Mouse (Mus musculus) kidney, postnatal 36 days (tissue): ENCODE measurements at regions not wholly inside any gene's neighbourhood (a gene's known extent, or its start where the extent isn't known, plus 50 kb on each side); places are given as distances from the start of the nearest gene placed in this dataset.
"Not testable (repeated sequence)": the region's sequence is repeated elsewhere in the genome, so short reads cannot be mapped to it uniquely, and the experiment has no call there.

Experiments used
- DNase-seq, 2 experiments: peaks; one replicate each; pipeline ENCODE4 v3.0.0; 2021 to 2022; ENCODE audit warnings: mixed read lengths in 2 of 2

DNA sequence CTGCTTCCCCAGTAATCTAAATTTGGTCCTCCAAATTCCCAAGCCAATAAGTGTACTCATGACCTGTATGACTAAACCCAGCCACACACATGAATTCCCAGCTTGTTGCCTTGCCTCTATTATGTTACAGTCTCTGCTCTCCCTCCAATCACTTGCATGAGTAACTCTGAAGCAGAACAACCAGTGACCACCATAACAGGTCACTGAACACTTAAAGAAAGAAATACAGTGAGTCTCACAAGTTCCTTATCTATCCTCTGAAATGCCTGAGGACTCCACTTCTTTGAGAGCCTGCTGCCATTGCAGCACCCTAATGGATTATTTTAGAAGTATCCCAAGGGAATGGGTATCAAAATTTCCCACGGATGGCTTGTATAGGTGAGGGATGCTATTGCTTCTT, 909.7 kb downstream of the Sorcs3 start:
- no peak for DNase-seq

DNA sequence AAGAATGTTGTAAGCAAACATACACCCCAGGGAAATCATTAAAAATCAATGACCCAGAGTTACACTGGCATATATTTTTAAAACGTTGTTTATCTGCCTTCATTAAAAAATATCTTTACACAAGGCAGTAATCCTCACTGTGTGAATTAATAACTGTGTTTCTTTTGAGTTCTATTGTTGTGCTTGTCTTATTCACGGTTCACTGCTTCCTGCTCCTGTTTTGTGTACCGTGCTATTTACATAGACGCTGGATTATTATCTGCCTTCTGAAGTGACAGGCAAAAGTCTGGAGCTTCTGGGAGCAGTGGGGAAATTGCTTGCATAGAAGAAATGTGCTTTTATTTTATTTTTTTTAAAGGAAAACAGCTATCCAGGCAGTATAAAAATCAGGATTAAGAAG, 925.8 kb downstream of the Sorcs3 start:
- no peak for DNase-seq

DNA sequence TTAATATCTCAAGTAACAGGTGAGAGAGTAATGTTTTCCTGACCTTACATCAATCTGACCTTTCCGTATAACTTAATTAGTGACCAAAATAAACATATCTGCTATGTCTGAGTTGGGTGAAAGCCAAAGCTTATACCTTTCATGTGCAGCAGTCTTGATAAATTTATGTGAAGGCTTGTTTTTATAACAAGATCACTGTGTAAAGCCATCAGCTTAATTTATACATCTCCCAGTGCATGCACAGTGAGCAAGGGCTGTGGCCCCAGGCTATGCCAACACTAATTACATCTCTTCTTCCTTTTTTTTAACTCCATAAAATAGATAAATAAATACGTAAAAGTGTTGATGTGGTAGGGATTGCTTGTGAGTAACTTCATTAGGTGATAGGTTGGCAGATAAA, 966.3 kb downstream of the Sorcs3 start:
- no peak for DNase-seq

- no peak for DNase-seq
Measured at GRCm38 (mm10) chr19:49207971-49208370, 1002.1 kb downstream of the Sorcs3 start.

DNA sequence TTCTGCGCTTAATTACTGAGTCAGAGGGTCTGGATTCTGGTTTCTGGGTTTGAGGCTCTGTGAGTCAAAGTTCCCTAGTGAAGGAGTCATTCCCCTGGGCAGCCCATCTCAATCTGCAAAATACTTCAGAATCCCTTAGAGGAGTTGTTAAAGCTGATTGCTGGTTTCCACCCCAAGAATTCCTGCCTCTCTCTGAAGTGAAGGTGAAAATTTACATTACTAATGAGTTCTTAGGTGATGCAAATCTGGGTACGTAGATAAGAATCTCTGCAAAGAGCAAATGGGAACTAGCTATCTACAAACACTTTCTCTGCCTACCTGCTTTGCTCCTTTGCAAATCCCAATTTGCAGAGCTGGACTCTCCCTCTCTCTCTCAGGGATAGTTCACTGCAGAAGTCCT, 1036.8 kb downstream of the Sorcs3 start:
- no peak for DNase-seq

DNA sequence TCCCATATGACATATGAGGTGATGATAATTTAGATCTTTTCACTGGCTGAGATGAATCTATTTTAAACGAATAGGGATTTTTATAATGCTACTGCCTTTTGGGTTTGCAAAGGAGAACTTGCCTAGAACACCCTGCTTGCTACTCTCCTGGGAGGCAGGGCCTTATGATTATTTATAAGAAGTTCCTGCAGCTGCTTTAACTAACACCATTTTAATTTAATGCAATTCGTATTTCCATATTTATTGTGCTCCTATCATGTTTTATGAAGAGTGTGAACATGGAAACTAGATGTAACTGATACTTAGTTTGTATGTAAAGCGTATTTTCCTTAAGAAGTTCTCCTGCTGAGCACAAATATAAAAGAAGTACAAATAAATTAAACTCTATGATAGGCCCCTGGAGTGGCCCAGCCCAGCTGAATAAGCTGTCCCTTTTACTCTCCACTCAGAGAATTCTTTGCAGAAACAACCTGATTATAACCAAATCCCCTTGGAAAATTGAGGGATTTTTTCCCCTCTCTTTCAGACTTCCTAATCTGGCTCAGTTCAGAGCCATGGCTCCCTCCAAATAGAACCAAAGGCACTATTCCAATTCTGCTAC, 1039.4 kb downstream of the Sorcs3 start:
- no peak for DNase-seq

DNA sequence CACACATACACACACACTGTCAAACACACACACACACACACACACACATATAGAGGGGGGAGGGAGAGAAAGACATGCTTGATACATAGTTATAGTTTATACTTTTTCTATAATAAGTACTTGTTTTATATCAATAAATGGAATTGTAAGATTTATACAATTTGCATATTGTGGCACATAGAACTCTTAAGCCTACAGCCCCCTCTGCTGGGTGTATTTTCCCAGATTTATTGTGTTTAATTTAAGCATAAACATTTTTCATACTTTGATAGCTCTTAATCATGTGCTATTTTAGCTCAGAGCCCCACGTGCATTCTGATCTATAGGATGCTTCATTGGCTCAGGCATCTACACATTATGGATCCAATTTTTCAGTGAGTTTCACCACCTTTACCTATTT, 1058.8 kb downstream of the Sorcs3 start:
- peak in 1 of 2 experiments; percentile 47 for DNase-seq

GRCm38 (mm10) chr19:49267864-49268480, 1062.1 kb downstream of the Sorcs3 start:
- DNase-seq: no peak

- DNase-seq: no peak
Measured at GRCm38 (mm10) chr19:49282626-49283261, 1076.9 kb downstream of the Sorcs3 start.

GRCm38 (mm10) chr19:49294980-49295379, 1089.2 kb downstream of the Sorcs3 start:
- DNase-seq: no peak

DNA sequence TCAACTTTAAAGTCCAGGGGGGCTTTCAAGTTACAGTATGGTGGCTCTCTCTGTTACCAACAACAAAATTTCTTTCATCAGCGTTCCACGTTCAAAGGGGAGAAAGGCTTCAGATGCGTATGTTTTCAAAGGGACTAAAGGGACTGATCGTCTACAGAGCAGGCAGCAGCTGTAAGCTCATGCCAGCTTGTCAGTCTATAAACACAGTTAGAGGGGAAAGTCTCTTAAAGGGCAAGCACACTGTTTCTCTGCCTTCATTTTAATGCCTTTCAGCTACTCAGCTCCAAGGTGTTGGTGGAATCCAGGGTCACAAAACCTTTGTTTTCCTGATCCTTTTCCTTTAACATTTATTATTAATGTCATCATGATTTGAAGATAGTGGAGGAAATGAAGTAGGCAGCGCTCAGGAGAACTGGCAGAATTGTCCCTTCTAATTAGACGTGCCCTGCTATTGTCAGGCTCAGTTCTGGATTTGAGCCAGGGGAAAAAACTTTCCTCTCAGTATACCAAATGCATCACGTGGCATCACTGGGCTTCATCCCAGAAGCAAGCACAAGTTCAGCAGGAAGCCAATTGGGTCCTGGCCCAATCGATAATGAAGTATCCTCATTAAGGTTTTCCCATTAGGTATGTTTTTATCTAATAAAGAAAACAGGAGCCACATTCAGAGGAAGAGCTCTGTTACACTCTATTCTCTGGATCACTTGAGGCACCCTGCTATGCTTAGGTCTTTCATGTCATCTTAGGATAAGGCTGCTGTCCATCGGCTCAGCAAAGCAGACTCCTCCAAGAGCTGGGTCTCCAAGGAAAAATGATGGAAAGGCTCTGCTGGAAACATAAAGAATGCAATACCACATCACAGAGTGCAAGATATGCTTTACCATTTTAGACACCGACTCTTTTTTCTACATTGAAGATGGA, 1093.8 kb downstream of the Sorcs3 start:
- DNase-seq: peak; percentile 22 to 23

DNA sequence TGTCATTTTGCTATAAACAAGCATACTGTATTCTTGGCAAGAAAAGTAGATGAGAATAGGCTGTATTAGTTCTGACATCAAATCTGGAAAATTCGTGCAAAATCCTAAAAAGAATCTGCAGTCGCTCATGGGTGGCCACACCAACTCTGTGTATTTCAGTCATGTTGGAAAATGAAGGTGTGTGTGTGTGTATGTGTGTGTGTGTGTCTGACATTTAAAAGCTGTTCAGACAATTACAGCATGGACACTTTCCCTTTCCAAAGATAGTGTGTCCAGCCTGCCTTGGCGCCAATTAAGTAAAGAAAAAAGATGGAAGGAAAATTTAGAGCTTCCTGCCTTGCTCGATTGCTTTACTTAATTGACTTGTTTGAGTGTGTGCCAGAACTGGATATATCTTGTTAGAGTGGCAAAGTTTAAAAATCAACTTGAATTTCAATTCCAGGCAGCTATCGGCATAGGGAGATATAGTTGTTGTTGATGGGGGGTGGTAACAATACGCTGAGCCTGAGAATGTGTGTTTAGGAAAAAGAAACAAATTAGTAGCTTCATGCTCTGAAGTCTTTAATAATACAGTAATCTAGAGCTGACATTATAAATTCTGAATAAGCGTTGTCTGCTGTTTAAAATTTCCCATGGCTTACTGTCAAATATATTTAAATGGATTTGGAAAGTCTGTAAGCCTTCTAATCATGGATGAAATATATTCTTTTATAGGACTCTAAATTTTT, 1095.7 kb downstream of the Sorcs3 start:
- no peak for DNase-seq

DNA sequence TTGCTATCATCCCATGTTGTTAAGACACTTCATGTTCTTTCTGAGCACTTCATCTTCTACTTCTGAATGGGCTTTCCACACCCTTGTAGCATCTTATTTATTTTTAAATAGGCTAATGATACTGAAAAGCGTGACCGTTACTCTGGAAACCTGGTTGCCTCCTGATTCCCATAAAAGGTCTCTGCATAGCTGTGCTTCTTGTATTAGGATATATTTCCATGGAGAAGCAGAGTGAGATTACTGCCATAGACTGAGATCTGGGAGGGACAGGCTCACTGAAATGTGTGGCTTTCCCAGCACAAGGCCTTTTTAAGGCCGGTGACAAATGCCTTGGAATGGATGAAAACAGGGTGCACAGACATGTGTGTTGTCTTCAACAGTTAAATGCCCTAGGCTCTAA, 1100.0 kb downstream of the Sorcs3 start:
- DNase-seq: no peak

DNA sequence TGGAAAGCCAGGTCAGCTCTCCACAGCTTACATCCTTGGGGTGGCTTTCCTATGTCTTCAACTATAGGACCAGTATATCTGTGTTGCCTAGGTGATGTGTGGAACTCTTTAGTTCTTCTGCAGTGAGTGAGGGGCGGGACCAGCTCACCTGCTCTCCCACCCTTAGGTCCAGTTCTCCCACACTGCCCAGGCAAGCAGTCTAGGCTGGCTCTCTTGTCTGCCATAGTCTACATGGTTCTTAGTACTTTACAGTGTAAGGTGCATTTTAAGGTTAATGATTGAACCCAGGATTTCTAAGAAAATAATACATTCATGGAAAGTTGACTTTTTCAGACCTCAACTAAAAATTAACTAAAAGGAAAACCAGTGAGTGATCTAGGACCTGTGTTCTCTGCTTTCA, 1108.4 kb downstream of the Sorcs3 start:
- DNase-seq: peak; percentile 2 to 3

GRCm38 (mm10) chr19:49359642-49360041, 1153.8 kb downstream of the Sorcs3 start:
- DNase-seq: no peak

- DNase-seq: no peak
Measured at GRCm38 (mm10) chr19:49360715-49361114, 1154.9 kb downstream of the Sorcs3 start.

GRCm38 (mm10) chr19:49361116-49361515, 1155.3 kb downstream of the Sorcs3 start:
- not testable (repeated sequence) for DNase-seq

- DNase-seq: no peak
Measured at GRCm38 (mm10) chr19:49372921-49373320, 1167.1 kb downstream of the Sorcs3 start.

GRCm38 (mm10) chr19:49374295-49374694, 1168.5 kb downstream of the Sorcs3 start:
- no peak for DNase-seq

- DNase-seq: no peak
Measured at GRCm38 (mm10) chr19:49374926-49375325, 1169.1 kb downstream of the Sorcs3 start.

DNA sequence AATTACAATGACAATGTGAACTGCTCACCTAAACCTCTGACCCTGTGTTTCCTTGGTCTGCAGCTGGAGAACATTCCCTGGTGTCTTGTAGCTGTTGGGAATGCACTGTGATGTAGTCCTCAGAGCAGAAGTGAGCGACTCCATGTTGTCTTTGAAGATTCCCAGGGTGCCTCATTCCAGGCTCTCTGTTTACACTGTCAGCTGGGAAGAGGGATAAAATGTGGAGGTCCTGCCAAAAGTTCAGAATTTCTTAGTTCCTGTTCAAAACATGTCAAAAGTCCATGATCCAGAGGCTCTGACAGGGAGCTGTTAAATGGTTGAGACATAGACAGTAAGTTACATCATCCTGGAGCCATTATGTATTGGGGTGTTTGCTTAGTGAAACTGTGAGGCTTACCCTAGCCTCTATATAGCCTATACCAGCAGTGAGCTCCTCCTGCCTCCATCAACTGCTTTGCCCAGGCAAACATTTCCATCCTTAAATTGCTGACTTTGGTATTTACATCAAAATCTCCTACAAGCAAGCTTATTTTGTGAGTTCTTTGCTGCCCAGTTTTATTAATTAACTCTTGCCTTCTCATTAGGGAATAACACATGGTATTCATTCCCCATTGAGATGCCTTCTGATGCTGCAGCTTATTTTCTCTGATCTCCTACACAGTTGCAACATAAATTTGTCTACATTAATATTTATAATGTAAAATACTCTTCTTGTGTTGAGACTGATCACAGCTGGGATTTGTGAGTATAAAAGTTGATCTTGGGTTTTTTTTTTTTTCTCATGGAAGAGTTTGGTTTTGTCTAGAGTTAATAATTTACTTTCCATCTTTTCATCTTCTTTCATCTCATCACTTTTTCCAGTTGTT, 1170.2 kb downstream of the Sorcs3 start:
- no peak for DNase-seq

- no peak for DNase-seq
Measured at GRCm38 (mm10) chr19:49379646-49380045, 1173.8 kb downstream of the Sorcs3 start.
